In genomic region chr6:42352486-42352846, GRCm38 (mm10) we compare ENCODE assay signal across 15 mouse cellular contexts. TPM values are rescaled to one million over a fixed set of nuclear protein-coding genes. Genes with fewer than 3 reads are reported as not detected.
DNase-seq lines count a peak whose midpoint lies in the region; ATAC-seq lines count a peak whose summit lies in the region.
"Had no signal": no experiment of that assay in that cellular context is flagged by ENCODE, and none has a peak within 500 bp of the region (broad histone marks: within the 10 kb centered on the region; RNA-seq: fewer than 3 reads in every experiment).

No protein-coding gene starts in this region.

- H3K4me1 ChIP-seq in heart, embryonic 11.5 days (ENCODE audit: control insufficient read depth, insufficient read depth, low read length) = peaks cover 57% of the 10 kb centered on the region
- peaks cover 60% of the 10 kb centered on the region for H3K4me1 ChIP-seq in lung, embryonic 16.5 days (replicated peaks; ENCODE audit: control insufficient read depth, insufficient read depth, low read length)
- H3K4me1 ChIP-seq in limb, embryonic 12.5 days (replicated peaks) = peaks cover 44% of the 10 kb centered on the region
- H3K4me1 ChIP-seq in stomach, embryonic 15.5 days = peaks cover 50% of the 10 kb centered on the region
- H3K4me1 ChIP-seq in hindbrain, embryonic 14.5 days (replicated peaks; ENCODE audit: control insufficient read depth, insufficient read depth, low read length) = peaks cover 22% of the 10 kb centered on the region

- H3K4me3 ChIP-seq in heart, embryonic 11.5 days (ENCODE audit: low read depth, low read length) = peak overlapping the region; percentile 90
- H3K4me3 ChIP-seq in lung, embryonic 16.5 days (ENCODE audit: low read length) = peak overlapping the region; percentile 63
- H3K4me3 ChIP-seq in limb, embryonic 12.5 days (replicated peaks) = no peak overlapping the region
- no peak overlapping the region; the same call in 1 of the 2 replicates for H3K4me3 ChIP-seq in stomach, embryonic 15.5 days (replicated peaks)
- H3K4me3 ChIP-seq in hindbrain, embryonic 14.5 days (replicated peaks; ENCODE audit: low read length) = no peak overlapping the region
- H3K4me3 ChIP-seq: forebrain, embryonic 13.5 days had no signal

- peaks cover 24% of the 10 kb centered on the region for H3K36me3 ChIP-seq in heart, embryonic 11.5 days (ENCODE audit: control insufficient read depth, insufficient read depth, low read length)
- peaks cover 19% of the 10 kb centered on the region for H3K36me3 ChIP-seq in lung, embryonic 16.5 days (ENCODE audit: control insufficient read depth, insufficient read depth, low read length)
- H3K36me3 ChIP-seq in limb, embryonic 12.5 days = peaks cover 58% of the 10 kb centered on the region
- H3K36me3 ChIP-seq in stomach, embryonic 15.5 days = peaks cover 21% of the 10 kb centered on the region
- peaks cover 37% of the 10 kb centered on the region for H3K36me3 ChIP-seq in hindbrain, embryonic 14.5 days (replicated peaks; ENCODE audit: control insufficient read depth, insufficient read depth)

- H3K9me3 ChIP-seq in heart, embryonic 11.5 days (replicated peaks; ENCODE audit: control insufficient read depth, low read length) = no peaks in the 10 kb centered on the region
- H3K9me3 ChIP-seq in lung, embryonic 16.5 days (ENCODE audit: control insufficient read depth, low read length) = no peaks in the 10 kb centered on the region
- H3K9me3 ChIP-seq in limb, embryonic 12.5 days = no peaks in the 10 kb centered on the region
- no peaks in the 10 kb centered on the region for H3K9me3 ChIP-seq in stomach, embryonic 15.5 days
- H3K9me3 ChIP-seq in hindbrain, embryonic 14.5 days (ENCODE audit: control insufficient read depth, low read length) = no peaks in the 10 kb centered on the region
- H3K9me3 ChIP-seq: forebrain, embryonic 13.5 days had no signal

- peak overlapping the region; percentile 54 for H3K27ac ChIP-seq in heart, embryonic 11.5 days (ENCODE audit: low read depth, low read length)
- no peak overlapping the region for H3K27ac ChIP-seq in lung, embryonic 16.5 days (ENCODE audit: low read length)
- H3K27ac ChIP-seq in limb, embryonic 12.5 days = no peak overlapping the region
- H3K27ac ChIP-seq in stomach, embryonic 15.5 days = no peak overlapping the region
- no peak overlapping the region for H3K27ac ChIP-seq in hindbrain, embryonic 14.5 days
- H3K27ac ChIP-seq: forebrain, embryonic 13.5 days had no signal

- 83% methylated on average over 1 of the region's 1 CpGs for WGBS in heart, embryonic 11.5 days (ENCODE audit: insufficient replicate concordance)
- WGBS in lung, embryonic 16.5 days = 95% methylated on average over 1 of the region's 1 CpGs
- WGBS in limb, embryonic 12.5 days = 96% methylated on average over 1 of the region's 1 CpGs
- 80% methylated on average over 1 of the region's 1 CpGs for WGBS in stomach, embryonic 15.5 days
- WGBS in hindbrain, embryonic 14.5 days = 97% methylated on average over 1 of the region's 1 CpGs

- peak overlapping the region; percentile 97 for H3K4me2 ChIP-seq in heart, embryonic 11.5 days
- H3K4me2 ChIP-seq in lung, embryonic 16.5 days (ENCODE audit: low read depth, low read length) = peak overlapping the region; percentile 89
- peak overlapping the region; percentile 88 for H3K4me2 ChIP-seq in limb, embryonic 12.5 days
- H3K4me2 ChIP-seq in stomach, embryonic 15.5 days = peak overlapping the region; percentile 75
- H3K4me2 ChIP-seq in hindbrain, embryonic 14.5 days (replicated peaks) = no peak overlapping the region

- no peak for ATAC-seq in heart, embryonic 11.5 days (replicated peaks; ENCODE audit: insufficient number of reproducible peaks, low FRiP score, low TSS enrichment)
- ATAC-seq in lung, embryonic 16.5 days (ENCODE audit: low read depth) = no peak
- ATAC-seq in limb, embryonic 12.5 days (ENCODE audit: insufficient number of reproducible peaks, insufficient read depth, low FRiP score, low TSS enrichment, low read depth) = no peak
- ATAC-seq in stomach, embryonic 15.5 days (ENCODE audit: insufficient read depth, low FRiP score, low read depth) = no peak
- no peak for ATAC-seq in hindbrain, embryonic 14.5 days (ENCODE audit: low FRiP score)
- ATAC-seq: forebrain, embryonic 13.5 days; Patski had no signal

- H3K27me3 ChIP-seq in heart, embryonic 11.5 days (ENCODE audit: control insufficient read depth, insufficient read depth, low read length) = no peaks in the 10 kb centered on the region
- no peaks in the 10 kb centered on the region for H3K27me3 ChIP-seq in lung, embryonic 16.5 days (ENCODE audit: control insufficient read depth, insufficient read depth, low read depth, low read length)
- no peaks in the 10 kb centered on the region for H3K27me3 ChIP-seq in limb, embryonic 12.5 days
- no peaks in the 10 kb centered on the region for H3K27me3 ChIP-seq in stomach, embryonic 15.5 days (replicated peaks)
- H3K27me3 ChIP-seq in hindbrain, embryonic 14.5 days (ENCODE audit: control insufficient read depth, insufficient read depth, low read length) = no peaks in the 10 kb centered on the region
- H3K27me3 ChIP-seq: forebrain, embryonic 13.5 days; Patski had no signal

- peak overlapping the region; percentile 94; the same call in 1 of the 2 replicates for H3K9ac ChIP-seq in heart, embryonic 11.5 days (ENCODE audit: low read depth, low read length)
- H3K9ac ChIP-seq in lung, embryonic 16.5 days (ENCODE audit: low read length) = peak overlapping the region; percentile 79; the same call in 1 of the 2 replicates
- H3K9ac ChIP-seq in limb, embryonic 12.5 days (replicated peaks) = no peak overlapping the region
- H3K9ac ChIP-seq in stomach, embryonic 15.5 days = no peak overlapping the region
- H3K9ac ChIP-seq in hindbrain, embryonic 14.5 days = no peak overlapping the region
- H3K9ac ChIP-seq: forebrain, embryonic 13.5 days had no signal

- no peak for DNase-seq in heart, adult 11 months
- no peak for DNase-seq in lung, adult 18-20 months
- DNase-seq in hindbrain, embryonic 14.5 days (ENCODE audit: low spot score) = no peak
- DNase-seq in adrenal gland, adult 18-20 months (ENCODE audit: low spot score in 2 of 2) = no peak
- DNase-seq: cerebellum, postnatal 36 days; retina, postnatal 1 day had no signal

RNA-seq across cellular contexts. Expression of gene Zyx, which starts 3.0 kb away (rescaled TPM):
- 159 and 177 TPM in 2 replicates for polyA plus RNA-seq in heart, embryonic 11.5 days (2014; fragmentation: Nextera tagmentation; extraction: Ambion mirVana)
- polyA plus RNA-seq in lung, embryonic 16.5 days (2015; fragmentation: Nextera tagmentation; extraction: Ambion mirVana) = 188 and 203 TPM in 2 replicates
- 86.1 and 109 TPM in 2 replicates for polyA plus RNA-seq in limb, embryonic 12.5 days (2016; fragmentation: Nextera tagmentation; extraction: Ambion mirVana)
- 96.9 and 105 TPM in 2 replicates for polyA plus RNA-seq in stomach, embryonic 15.5 days (2015; fragmentation: Nextera tagmentation; extraction: Ambion mirVana)
- 56.6 and 60.3 TPM in 2 replicates for polyA plus RNA-seq in hindbrain, embryonic 14.5 days (2014; fragmentation: Nextera tagmentation; extraction: Ambion mirVana)
- 100 to 1,000 TPM; 115 to 138 TPM for total RNA-seq in adrenal gland, adult 18-20 months (2021)

RNA-seq across cellular contexts. Expression of gene Epha1, which starts 20.6 kb away (rescaled TPM):
- polyA plus RNA-seq in heart, embryonic 11.5 days (2014; fragmentation: Nextera tagmentation; extraction: Ambion mirVana) = 1.7 and 2.3 TPM in 2 replicates
- polyA plus RNA-seq in lung, embryonic 16.5 days (2015; fragmentation: Nextera tagmentation; extraction: Ambion mirVana) = 18.5 and 18.8 TPM in 2 replicates
- polyA plus RNA-seq in limb, embryonic 12.5 days (2016; fragmentation: Nextera tagmentation; extraction: Ambion mirVana) = 7.8 and 9.0 TPM in 2 replicates
- 16.3 and 16.9 TPM in 2 replicates for polyA plus RNA-seq in stomach, embryonic 15.5 days (2015; fragmentation: Nextera tagmentation; extraction: Ambion mirVana)
- 0.16 and 0.24 TPM in 2 replicates for polyA plus RNA-seq in hindbrain, embryonic 14.5 days (2014; fragmentation: Nextera tagmentation; extraction: Ambion mirVana)
- total RNA-seq in adrenal gland, adult 18-20 months (2021) = under 1 TPM; 0.45 to 0.46 TPM
- total RNA-seq: monocyte, adult 5-6 weeks had no signal

RNA-seq across cellular contexts. Expression of gene Fam131b, which starts 28.0 kb away (rescaled TPM):
- polyA plus RNA-seq in heart, embryonic 11.5 days (2014; fragmentation: Nextera tagmentation; extraction: Ambion mirVana) = 0.23 and 0.25 TPM in 2 replicates
- 0.10 and 0.16 TPM in 2 replicates for polyA plus RNA-seq in lung, embryonic 16.5 days (2015; fragmentation: Nextera tagmentation; extraction: Ambion mirVana)
- 0.68 and 0.79 TPM in 2 replicates for polyA plus RNA-seq in limb, embryonic 12.5 days (2016; fragmentation: Nextera tagmentation; extraction: Ambion mirVana)
- 0.22 and 0.23 TPM in 2 replicates for polyA plus RNA-seq in stomach, embryonic 15.5 days (2015; fragmentation: Nextera tagmentation; extraction: Ambion mirVana)
- polyA plus RNA-seq in hindbrain, embryonic 14.5 days (2014; fragmentation: Nextera tagmentation; extraction: Ambion mirVana) = 7.2 and 7.9 TPM in 2 replicates
- total RNA-seq in adrenal gland, adult 18-20 months (2021) = under 1 TPM; 0.13 to 0.29 TPM
- total RNA-seq: monocyte, adult 5-6 weeks had no signal

RNA-seq across cellular contexts. Expression of gene Tas2r143, which starts 47.6 kb away (rescaled TPM):
- polyA plus RNA-seq in heart, embryonic 11.5 days (2014; fragmentation: Nextera tagmentation; extraction: Ambion mirVana) = not detected in 2 replicates
- polyA plus RNA-seq in lung, embryonic 16.5 days (2015; fragmentation: Nextera tagmentation; extraction: Ambion mirVana) = not detected in 2 replicates
- polyA plus RNA-seq in limb, embryonic 12.5 days (2016; fragmentation: Nextera tagmentation; extraction: Ambion mirVana) = not detected in 2 replicates
- polyA plus RNA-seq in stomach, embryonic 15.5 days (2015; fragmentation: Nextera tagmentation; extraction: Ambion mirVana) = not detected in 2 replicates
- not detected in 2 replicates for polyA plus RNA-seq in hindbrain, embryonic 14.5 days (2014; fragmentation: Nextera tagmentation; extraction: Ambion mirVana)
- 1 to 10 TPM in 1 of 2 experiments, not detected in 1; 4.5 TPM for total RNA-seq in adrenal gland, adult 18-20 months (2021)
- total RNA-seq: left cerebral cortex, postnatal 10 days had no signal
- polyA plus RNA-seq: forebrain, embryonic 13.5 days; Patski had no signal

RNA-seq across cellular contexts. Expression of gene Tas2r135, which starts 52.8 kb away (rescaled TPM):
- polyA plus RNA-seq in heart, embryonic 11.5 days (2014; fragmentation: Nextera tagmentation; extraction: Ambion mirVana) = not detected in 2 replicates
- polyA plus RNA-seq in lung, embryonic 16.5 days (2015; fragmentation: Nextera tagmentation; extraction: Ambion mirVana) = not detected in 2 replicates
- polyA plus RNA-seq in limb, embryonic 12.5 days (2016; fragmentation: Nextera tagmentation; extraction: Ambion mirVana) = not detected in 2 replicates
- polyA plus RNA-seq in stomach, embryonic 15.5 days (2015; fragmentation: Nextera tagmentation; extraction: Ambion mirVana) = not detected in 2 replicates
- polyA plus RNA-seq in hindbrain, embryonic 14.5 days (2014; fragmentation: Nextera tagmentation; extraction: Ambion mirVana) = not detected in 2 replicates
- total RNA-seq in adrenal gland, adult 18-20 months (2021) = 1 to 10 TPM in 1 of 2 experiments, under 1 TPM in 1; 0.38 to 3.4 TPM
- total RNA-seq: left cerebral cortex, postnatal 10 days; monocyte, adult 5-6 weeks had no signal
- polyA plus RNA-seq: forebrain, embryonic 13.5 days; gonadal fat pad, adult 2 months; Patski had no signal

Comparison
In these comparisons a context has a peak if more than half of its experiments do, and no peak if none do; other contexts are left out.
1. H3K4me3 ChIP-seq: peak in heart, embryonic 11.5 days (single experiment) and lung, embryonic 16.5 days (single experiment); none in limb, embryonic 12.5 days (single experiment), stomach, embryonic 15.5 days (single experiment) and hindbrain, embryonic 14.5 days (single experiment).
2. H3K9ac ChIP-seq: peak in heart, embryonic 11.5 days (single experiment) and lung, embryonic 16.5 days (single experiment); none in limb, embryonic 12.5 days (single experiment), stomach, embryonic 15.5 days (single experiment) and hindbrain, embryonic 14.5 days (single experiment).